Mouse (Mus musculus) heart, adult 2 months (tissue): ENCODE results near the gene Cd101. TPM values are rescaled to one million over a fixed set of nuclear protein-coding genes. Genes with fewer than 3 reads are reported as not detected.
A peak's percentile ranks its signal among the peaks of the same experiment; 100 is the strongest.

ENCODE experiments used
- DNase-seq, 2 experiments: peaks; one replicate each; pipeline ENCODE4 v3.0.0; 2021
- H3K27ac ChIP-seq: fragments of 200-600 bp; 2 replicates; pipeline ENCODE4 v1.8.1; 2022
- H3K27me3 ChIP-seq: fragments of 200-500 bp; 2 replicates; pipeline ENCODE4 v1.6.1; 2012; ENCODE audit warnings: mild to moderate bottlenecking, low read length, inconsistent platforms, mixed read lengths; ENCODE audit not compliant: control insufficient read depth, insufficient read depth
- H3K36me3 ChIP-seq: fragments of 200-500 bp; 2 replicates; pipeline ENCODE4 v1.6.1; 2012; ENCODE audit warnings: low read length, inconsistent platforms; ENCODE audit not compliant: control insufficient read depth, insufficient read depth
- H3K4me1 ChIP-seq: fragments of 200-500 bp; 2 replicates; pipeline ENCODE4 v1.6.1; 2011; ENCODE audit warnings: low read length; ENCODE audit not compliant: control insufficient read depth, insufficient read depth
- H3K4me3 ChIP-seq: fragments of 200-600 bp; 2 replicates; pipeline ENCODE4 v1.8.1; 2022
- H3K79me2 ChIP-seq: fragments of 200-500 bp; replicated peaks from 2 replicates; pipeline ENCODE4 v1.6.1; 2012; ENCODE audit warnings: mild to moderate bottlenecking, inconsistent platforms, low read length, moderate library complexity, mixed read lengths; ENCODE audit not compliant: control insufficient read depth, insufficient read depth
- H3K9ac ChIP-seq: fragments of 200-500 bp; 2 replicates; pipeline ENCODE4 v1.6.1; 2012; ENCODE audit warnings: low read depth, mild to moderate bottlenecking, control low read depth, inconsistent platforms, low read length, mixed read lengths
- CTCF ChIP-seq: fragments of 200-600 bp; IDR thresholded peaks from 2 replicates; pipeline ENCODE4 v1.8.1; 2022; ENCODE audit warnings: antibody characterized with exemption, mild to moderate bottlenecking, moderate library complexity
- EP300 ChIP-seq: fragments of 200-500 bp; IDR thresholded peaks from 2 replicates; pipeline ENCODE4 v1.6.1; 2011; ENCODE audit warnings: low read depth, low read length, control low read depth; ENCODE audit not compliant: insufficient read depth
- POLR2A ChIP-seq: fragments of 200-500 bp; IDR thresholded peaks from 2 replicates; pipeline ENCODE4 v1.6.1; 2011; ENCODE audit warnings: mild to moderate bottlenecking, low read depth, low read length, control low read depth; ENCODE audit not compliant: insufficient read depth
- WGBS: fragments of 180-500 bp; shearing (Covaris S2); methylation state at CpG from one replicate; pipeline ENCODE4 v1.1.7; 2018; 5-methylcytosine and 5-hydroxymethylcytosine counted together
- intact Hi-C: fragments of 180-260 bp; cut with DNase I; formaldehyde crosslinking; loops from one replicate; pipeline ENCODE4 v1.15.1; 2025
- polyA plus RNA-seq: library from polyadenylated mRNA; depleted of rRNA; stranded (reverse); fragments of >200 nt; gene quantifications from 2 replicates; pipeline ENCODE4 v1.2.3, GENCODE M21; 2012
- total RNA-seq, 2 experiments: library from RNA; stranded (reverse); gene quantifications; 2 replicates each; pipeline ENCODE4 v1.2.3; 2021

The Cd101 gene
- total and polyA plus RNA-seq, 3 experiments: 0.13 to 0.41 (median 0.23) TPM

GRCm38 (mm10) chr3:100997785-100998570, 31.4 kb downstream of the Cd101 start:
- Histone ChIP-seq H3K36me3 (peaks cover 3% of the 10 kb centered on the region), H3K9ac (no peak overlapping the region), H3K4me3 (no peak overlapping the region), H3K4me1 (peaks cover 15% of the 10 kb centered on the region), H3K79me2 (no peaks in the 10 kb centered on the region), H3K27me3 (no peaks in the 10 kb centered on the region), H3K27ac (peak overlapping the region; percentile 38; the same call in 1 of the 2 replicates)
- 40% methylated on average over 10 of the region's 10 CpGs for WGBS
- intact Hi-C loops: loop anchor here (5.0 kb wide), 2 partner anchors 74 to 164 kb away; no protein-coding TSS in a partner anchor
- TF ChIP-seq EP300 (peak; percentile 37; the same call in 1 of the 2 replicates), POLR2A (no peak), CTCF (no peak)
- DNase-seq: peak; percentile 30 to 67

- H3K27ac ChIP-seq: peak overlapping the region; percentile 70
- no peak overlapping the region for H3K4me3 ChIP-seq
- peaks cover 3% of the 10 kb centered on the region for H3K36me3 ChIP-seq
- DNase-seq: no peak
- H3K27me3 ChIP-seq: no peaks in the 10 kb centered on the region
- no peaks in the 10 kb centered on the region for H3K79me2 ChIP-seq
- no peak overlapping the region for H3K9ac ChIP-seq
- WGBS: 89% methylated on average over 4 of the region's 4 CpGs
- TF ChIP-seq EP300: no peak
- no peak for TF ChIP-seq CTCF
- TF ChIP-seq POLR2A: no peak
- intact Hi-C loops: no loop called here
- peaks cover 15% of the 10 kb centered on the region for H3K4me1 ChIP-seq
These were observed 35.1 kb downstream of the Cd101 start for GRCm38 (mm10) chr3:100994252-100994651.

- Histone ChIP-seq H3K36me3 (peaks cover 3% of the 10 kb centered on the region), H3K4me3 (0 out of 2 replicates have a peak overlapping the region, but pooled peaks have one; percentile 18), H3K27me3 (no peaks in the 10 kb centered on the region), H3K79me2 (no peaks in the 10 kb centered on the region), H3K9ac (no peak overlapping the region), H3K27ac (peak overlapping the region; percentile 70), H3K4me1 (peaks cover 13% of the 10 kb centered on the region)
- TF ChIP-seq EP300: 0 out of 2 replicates have a peak, but pooled peaks have one; percentile 37
- TF ChIP-seq CTCF: no peak
- peak; percentile 46; the same call in 1 of the 2 replicates for TF ChIP-seq POLR2A
- intact Hi-C loops: no loop called here
- peak; percentile 64 to 67 for DNase-seq
- 27% methylated on average over 15 of the region's 15 CpGs for WGBS
These were observed 35.6 kb downstream of the Cd101 start for GRCm38 (mm10) chr3:100993718-100994117.

GRCm38 (mm10) chr3:100993158-100993557, 36.2 kb downstream of the Cd101 start:
- Histone ChIP-seq H3K4me1 (peaks cover 12% of the 10 kb centered on the region), H3K9ac (no peak overlapping the region), H3K36me3 (no peaks in the 10 kb centered on the region), H3K27me3 (no peaks in the 10 kb centered on the region), H3K79me2 (no peaks in the 10 kb centered on the region), H3K27ac (peak overlapping the region; percentile 70), H3K4me3 (no peak overlapping the region)
- intact Hi-C loops: no loop called here
- 30% methylated on average over 7 of the region's 7 CpGs for WGBS
- no peak for TF ChIP-seq POLR2A
- no peak for TF ChIP-seq CTCF
- TF ChIP-seq EP300: no peak
- DNase-seq: peak in 1 of 2 experiments; percentile 37

- intact Hi-C loops: no loop called here
- no peak for DNase-seq
- Histone ChIP-seq H3K36me3 (no peaks in the 10 kb centered on the region), H3K27ac (no peak overlapping the region), H3K4me3 (no peak overlapping the region), H3K27me3 (no peaks in the 10 kb centered on the region), H3K79me2 (no peaks in the 10 kb centered on the region), H3K9ac (no peak overlapping the region), H3K4me1 (peaks cover 8% of the 10 kb centered on the region)
- WGBS: 40% methylated on average over 1 of the region's 1 CpGs
- TF ChIP-seq POLR2A (no peak), EP300 (no peak), CTCF (no peak)
These were observed 39.1 kb downstream of the Cd101 start for GRCm38 (mm10) chr3:100990231-100990630.

- 73% methylated on average over 12 of the region's 12 CpGs for WGBS
- TF ChIP-seq EP300 (no peak), CTCF (peak; percentile 39), POLR2A (no peak)
- no peak overlapping the region for H3K9ac ChIP-seq
- H3K36me3 ChIP-seq: no peaks in the 10 kb centered on the region
- no peaks in the 10 kb centered on the region for H3K79me2 ChIP-seq
- DNase-seq: no peak
- peaks cover 8% of the 10 kb centered on the region for H3K4me1 ChIP-seq
- H3K4me3 ChIP-seq: no peak overlapping the region
- no peak overlapping the region for H3K27ac ChIP-seq
- no peaks in the 10 kb centered on the region for H3K27me3 ChIP-seq
- intact Hi-C loops: no loop called here
These were observed 39.9 kb downstream of the Cd101 start for GRCm38 (mm10) chr3:100989417-100989816.
